Mouse (Mus musculus) inflammation-experienced regulatory T-cells, adult 16 weeks (primary cell): ENCODE data around the gene Olfr875. TPM values are rescaled to one million over a fixed set of nuclear protein-coding genes. Genes with fewer than 3 reads are reported as not detected.

Source experiments
- polyA plus RNA-seq: library from polyadenylated mRNA; unstranded; fragments of 100-300 nt; shearing (Covaris generic); gene quantifications from one replicate; pipeline ENCODE4 v1.2.1, GENCODE M21; 2017

Gene Olfr875
- polyA plus RNA-seq: not detected

DNA sequence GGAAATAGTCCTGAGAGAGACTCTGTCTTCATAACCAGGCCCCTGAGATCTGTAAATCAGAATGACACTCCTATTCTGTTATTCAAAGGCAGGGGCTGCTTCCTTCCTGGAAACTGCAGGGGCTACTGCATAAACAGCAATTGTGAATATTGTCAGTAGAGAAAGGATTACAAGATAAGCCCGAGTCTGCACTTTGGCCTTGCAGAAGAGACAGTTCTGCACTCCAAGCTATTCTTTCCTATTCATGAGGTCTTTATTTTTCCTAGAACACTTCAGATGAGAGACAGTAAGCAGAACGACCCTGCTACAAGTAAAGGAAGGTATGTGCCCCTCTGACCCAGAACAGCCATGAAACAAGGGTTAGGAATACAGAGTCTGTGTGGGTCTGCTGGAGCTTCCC lies at the start of gene Olfr875:
Gene Olfr875 (plus strand): TSS at position 99 of the 400 bp plus-strand sequence.

DNA sequence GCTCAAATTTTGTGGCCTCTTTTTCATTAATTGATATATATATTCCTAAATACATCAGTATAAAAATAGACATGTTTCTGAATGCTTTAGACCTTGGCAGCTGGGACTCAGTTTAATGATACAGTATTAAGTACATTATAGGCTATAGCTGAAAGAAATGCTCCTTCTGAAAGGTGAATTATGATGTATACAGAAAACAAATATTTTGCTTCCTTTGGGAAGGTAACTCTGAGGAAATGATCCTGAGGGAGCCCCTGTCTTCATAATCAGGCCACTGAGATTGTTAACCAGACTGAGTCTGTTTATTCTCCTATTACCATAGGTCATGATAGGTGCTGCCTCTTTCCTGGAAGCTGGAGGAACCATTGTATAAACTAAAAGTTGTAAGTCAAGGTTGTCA lies 26.9 kb upstream of the Olfr875 start, which contains the start of gene Olfr874:
Gene Olfr874 (plus strand): TSS at position 301 of the 400 bp plus-strand sequence.

DNA sequence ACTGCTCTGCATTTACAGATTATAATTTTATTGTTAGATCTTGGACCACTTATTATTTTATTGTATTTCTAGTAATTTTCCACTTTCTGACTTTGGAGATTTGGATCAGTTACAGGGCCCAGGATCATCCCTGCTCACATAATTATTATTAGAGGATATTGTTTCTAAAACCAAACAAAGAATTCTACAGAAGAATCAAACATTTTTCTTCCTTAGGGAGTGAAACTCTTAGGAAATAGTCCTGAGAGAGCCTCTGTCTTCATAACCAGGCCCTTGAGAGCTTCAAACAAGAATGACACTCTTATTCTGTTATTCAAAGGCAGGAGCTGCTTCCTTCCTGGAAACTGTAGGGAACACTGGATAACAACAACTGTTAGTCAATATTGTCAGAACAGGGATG lies 31.1 kb downstream of the Olfr875 start, which contains the start of gene Olfr876:
Gene Olfr876 (plus strand): TSS at position 301 of the 400 bp plus-strand sequence.

Other genes with a start within 250 kb of the Olfr875 start
- gene Esam, start 243.8 kb upstream of the Olfr875 start, polyA plus RNA-seq: not detected
- not detected for gene Vsig2, start 232.6 kb upstream of the Olfr875 start, polyA plus RNA-seq
- 5.1 TPM for gene Nrgn, start 219.0 kb upstream of the Olfr875 start, polyA plus RNA-seq
- 28.9 TPM for gene Siae, start 216.2 kb upstream of the Olfr875 start, polyA plus RNA-seq
- gene Spa17, start 158.1 kb upstream of the Olfr875 start, polyA plus RNA-seq: not detected
- gene Tbrg1, start 114.5 kb upstream of the Olfr875 start, polyA plus RNA-seq: 168 TPM
- not detected for gene Panx3, start 102.6 kb upstream of the Olfr875 start, polyA plus RNA-seq
- gene Olfr160, start 55.6 kb upstream of the Olfr875 start, polyA plus RNA-seq: not detected
- not detected for gene Olfr874, start 26.8 kb upstream of the Olfr875 start, polyA plus RNA-seq
- gene Olfr876, start 31.2 kb downstream of the Olfr875 start, polyA plus RNA-seq: not detected
- not detected for gene Olfr877, start 82.4 kb downstream of the Olfr875 start, polyA plus RNA-seq
- not detected for gene Olfr145, start 124.9 kb downstream of the Olfr875 start, polyA plus RNA-seq
- gene Olfr878, start 146.0 kb downstream of the Olfr875 start, polyA plus RNA-seq: not detected
- gene Olfr881, start 220.0 kb downstream of the Olfr875 start, polyA plus RNA-seq: not detected